Mouse (Mus musculus) activated CD4-positive, CD25-positive, alpha-beta regulatory T cell, adult 9 weeks (primary cell): ENCODE measurements around the gene Majin. TPM values are rescaled to one million over a fixed set of nuclear protein-coding genes. Genes with fewer than 3 reads are reported as not detected.

ENCODE experiments used
- polyA plus RNA-seq: library from polyadenylated mRNA; unstranded; fragments of 100-300 nt; shearing (Covaris generic); gene quantifications from one replicate; pipeline ENCODE4 v1.2.1, GENCODE M21; 2017

Gene Majin
- not detected for polyA plus RNA-seq

GRCm38 (mm10) chr19:6184131-6184530, at the start of gene Majin:
TSS of gene Majin (plus strand) at chr19:6184388.

DNA sequence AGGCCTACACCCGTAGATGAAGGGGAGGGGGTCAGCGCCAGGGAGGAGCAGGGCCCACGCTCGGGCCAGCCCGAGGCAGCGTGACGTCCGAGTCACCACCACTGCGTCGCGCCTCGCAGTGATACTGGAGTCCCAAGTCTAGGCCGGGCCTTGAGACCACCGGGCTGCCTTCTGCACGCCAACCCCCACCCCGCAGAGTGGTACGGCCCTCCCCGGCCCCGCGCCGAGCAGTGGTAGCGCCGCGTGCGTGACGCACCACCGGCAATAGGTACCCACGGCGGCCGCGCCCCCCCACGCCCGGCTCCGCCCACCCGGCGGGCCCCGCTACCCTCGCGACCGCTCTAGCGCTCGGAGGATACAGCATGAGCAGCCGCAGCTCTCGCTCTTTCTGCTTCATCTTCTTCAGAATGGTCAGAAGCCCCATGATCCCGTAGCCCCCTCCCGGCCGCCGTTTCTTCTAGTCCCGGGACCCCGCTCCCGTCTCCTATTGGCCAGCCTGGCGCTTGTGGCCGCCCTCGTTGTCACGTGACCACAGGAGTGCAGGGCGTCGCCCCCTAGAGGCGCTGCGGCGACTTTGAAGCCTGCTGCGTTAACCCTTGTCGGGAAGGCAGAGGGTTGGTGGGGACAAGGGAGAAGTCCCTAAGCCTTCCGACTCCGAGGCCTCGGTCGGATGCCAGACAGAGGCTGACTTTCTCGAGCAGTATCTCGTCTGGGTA, 43.4 kb upstream of the Majin start, which contains the start of gene Batf2:
TSS of gene Batf2 (plus strand) at position 306 of the 716 bp plus-strand sequence.

DNA sequence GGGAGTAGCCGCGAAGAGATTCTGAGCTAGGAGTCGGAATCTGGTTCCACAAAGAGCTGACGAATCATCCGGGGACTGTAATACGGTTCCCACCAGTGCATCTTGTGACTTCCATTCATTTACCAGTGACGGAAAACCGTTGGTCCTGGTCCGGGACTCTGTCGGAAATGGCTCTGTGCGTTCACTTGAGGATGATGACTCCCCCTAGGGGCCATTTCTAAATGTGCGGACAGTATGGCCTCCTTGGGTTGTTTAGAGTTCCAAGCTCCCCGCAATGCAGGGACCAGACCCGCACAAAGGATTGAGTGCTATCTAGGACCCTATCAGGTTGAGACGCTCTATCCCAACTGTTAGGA, 42.8 kb upstream of the Majin start, which contains the start of gene Arl2:
TSS of gene Arl2 (minus strand) at position 155 of the 356 bp plus-strand sequence.

GRCm38 (mm10) chr19:6226135-6226534, 41.9 kb downstream of the Majin start, which contains the start of gene Gpha2:
TSS of gene Gpha2 (plus strand) at chr19:6226380.

DNA sequence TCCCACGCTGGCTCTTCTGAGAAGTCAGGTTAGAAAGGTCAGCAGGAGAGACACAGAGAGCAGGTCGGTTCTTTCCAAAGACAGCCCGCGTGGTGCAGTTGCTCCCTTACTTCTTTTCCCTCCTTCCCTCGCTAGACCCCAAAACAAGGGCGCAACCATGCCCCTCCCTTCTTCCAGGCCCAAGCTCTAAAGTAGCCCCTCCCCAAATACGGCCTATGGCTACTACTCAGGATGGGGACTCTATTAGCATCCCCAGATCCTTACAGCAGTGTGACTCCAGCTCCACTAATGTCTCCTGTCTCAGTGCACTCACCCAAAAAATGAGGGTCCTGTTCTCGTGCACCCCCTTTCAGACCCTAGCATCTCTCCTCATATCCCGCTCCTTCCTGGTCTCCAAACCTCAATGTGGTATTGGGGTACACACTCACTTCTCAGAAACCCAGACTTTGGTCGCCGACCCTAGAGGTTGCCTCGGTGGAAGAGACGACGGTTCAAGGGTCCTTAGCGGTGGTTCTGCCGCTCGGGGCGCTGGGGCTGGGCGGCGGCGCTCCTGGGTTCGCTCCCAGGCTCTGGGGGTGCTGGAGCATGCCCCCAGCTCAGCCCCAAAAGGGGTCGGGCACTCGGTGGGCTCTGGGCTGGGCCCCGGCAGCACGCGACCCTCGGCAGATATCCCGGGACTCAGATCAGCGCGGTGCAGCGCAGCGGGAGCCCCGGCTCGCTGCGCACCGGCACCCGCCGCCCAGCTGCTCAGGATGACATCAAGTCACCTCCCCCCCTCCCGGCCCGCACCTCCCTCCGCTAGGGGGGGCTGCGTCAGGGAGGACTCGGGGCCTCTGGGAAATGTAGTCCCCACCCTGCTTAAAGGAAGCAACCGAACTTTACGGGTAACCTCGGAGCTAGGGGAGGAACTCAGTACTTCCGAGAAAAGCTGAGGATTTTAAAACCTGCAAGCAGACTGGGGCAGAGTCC, 51.2 kb downstream of the Majin start, which contains the start of gene Ppp2r5b:
TSS of gene Ppp2r5b (minus strand) at position 789 of the 969 bp plus-strand sequence.

DNA sequence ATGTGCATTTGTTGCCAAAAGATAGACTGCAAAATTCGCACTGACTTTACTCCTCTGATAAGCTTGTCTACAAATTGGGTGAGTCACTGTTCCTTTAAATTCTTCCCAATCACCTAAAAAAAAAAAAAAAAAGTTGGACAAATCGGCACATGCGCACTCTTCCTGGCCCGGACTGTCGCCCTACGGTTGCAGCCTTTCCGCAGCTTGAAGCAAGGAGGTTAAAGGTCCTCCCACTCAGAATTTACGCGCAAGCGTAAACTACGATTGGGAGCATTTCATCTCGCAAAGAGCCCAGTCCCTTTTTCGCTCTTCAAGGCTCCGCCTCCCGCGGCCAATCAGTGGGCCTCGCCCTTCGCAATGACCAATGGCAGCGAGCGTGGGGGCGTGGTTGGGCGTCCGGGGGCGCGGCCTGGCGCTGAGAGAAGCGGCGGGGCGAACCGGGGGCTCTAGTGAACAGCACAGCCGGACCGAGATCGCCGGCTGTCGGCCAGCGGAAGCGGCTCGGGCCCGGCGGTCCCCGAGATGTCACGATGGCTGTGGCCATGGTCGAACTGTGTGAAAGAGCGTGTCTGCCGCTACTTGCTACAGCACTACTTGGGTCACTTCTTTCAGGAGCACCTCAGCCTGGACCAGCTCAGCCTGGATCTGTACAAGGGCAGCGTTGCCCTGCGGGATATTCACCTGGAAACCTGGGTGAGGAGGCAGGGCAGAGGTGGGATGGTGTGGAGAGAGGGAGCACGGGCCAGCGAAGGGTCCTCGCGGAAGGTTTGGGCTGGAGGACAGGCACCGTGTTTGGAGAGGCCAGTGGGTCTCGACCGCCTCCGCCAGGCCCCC, 57.3 kb downstream of the Majin start, which contains the start of gene Atg2a:
TSS of gene Atg2a (plus strand) at position 395 of the 834 bp plus-strand sequence.

Other genes with a start within 250 kb of the Majin start
- gene Pola2, start 220.2 kb upstream of the Majin start, polyA plus RNA-seq, result 49.8 TPM
- not detected for gene Slc22a20, start 198.2 kb upstream of the Majin start, polyA plus RNA-seq
- gene Capn1, start 168.5 kb upstream of the Majin start, polyA plus RNA-seq, result 80.8 TPM
- gene Syvn1, start 137.8 kb upstream of the Majin start, polyA plus RNA-seq, result 60.1 TPM
- gene Mrpl49, start 126.6 kb upstream of the Majin start, polyA plus RNA-seq, result 45.4 TPM
- 1,033 TPM for gene Fau, start 126.5 kb upstream of the Majin start, polyA plus RNA-seq
- gene Znhit2, start 123.2 kb upstream of the Majin start, polyA plus RNA-seq, result 6.5 TPM
- 20.0 TPM for gene Tm7sf2, start 116.0 kb upstream of the Majin start, polyA plus RNA-seq
- gene Vps51, start 107.2 kb upstream of the Majin start, polyA plus RNA-seq, result 86.7 TPM
- not detected for gene Tmem262, start 104.4 kb upstream of the Majin start, polyA plus RNA-seq
- 0.61 TPM for gene Gm28374, start 102.1 kb upstream of the Majin start, polyA plus RNA-seq
- gene Zfpl1, start 99.4 kb upstream of the Majin start, polyA plus RNA-seq, result 55.0 TPM
- gene Cdca5, start 99.4 kb upstream of the Majin start, polyA plus RNA-seq, result 5.0 TPM
- gene AC131692.1, start 90.0 kb upstream of the Majin start, polyA plus RNA-seq, result not detected
- not detected for gene Naaladl1, start 78.6 kb upstream of the Majin start, polyA plus RNA-seq
- gene Sac3d1, start 65.7 kb upstream of the Majin start, polyA plus RNA-seq, result 2.3 TPM
- 36.4 TPM for gene Snx15, start 56.1 kb upstream of the Majin start, polyA plus RNA-seq
- not detected for gene Batf2, start 43.4 kb upstream of the Majin start, polyA plus RNA-seq
- gene Arl2, start 42.8 kb upstream of the Majin start, polyA plus RNA-seq, result 18.3 TPM
- gene Gpha2, start 42.0 kb downstream of the Majin start, polyA plus RNA-seq, result not detected
- gene Ppp2r5b, start 51.5 kb downstream of the Majin start, polyA plus RNA-seq, result 10.3 TPM
- 47.3 TPM for gene Atg2a, start 57.3 kb downstream of the Majin start, polyA plus RNA-seq
- gene Ehd1, start 92.3 kb downstream of the Majin start, polyA plus RNA-seq, result 26.2 TPM
- gene Cdc42bpg, start 122.1 kb downstream of the Majin start, polyA plus RNA-seq, result 0.18 TPM
- 66.7 TPM for gene Men1, start 150.6 kb downstream of the Majin start, polyA plus RNA-seq
- 114 TPM for gene Map4k2, start 156.7 kb downstream of the Majin start, polyA plus RNA-seq
- 239 TPM for gene Sf1, start 179.3 kb downstream of the Majin start, polyA plus RNA-seq
- 4.6 TPM for gene Pygm, start 200.0 kb downstream of the Majin start, polyA plus RNA-seq
- 115 TPM for gene Rasgrp2, start 215.0 kb downstream of the Majin start, polyA plus RNA-seq
- not detected for gene Nrxn2, start 234.3 kb downstream of the Majin start, polyA plus RNA-seq